Mouse (Mus musculus): ENCODE data around the gene Olfr462.

DNA sequence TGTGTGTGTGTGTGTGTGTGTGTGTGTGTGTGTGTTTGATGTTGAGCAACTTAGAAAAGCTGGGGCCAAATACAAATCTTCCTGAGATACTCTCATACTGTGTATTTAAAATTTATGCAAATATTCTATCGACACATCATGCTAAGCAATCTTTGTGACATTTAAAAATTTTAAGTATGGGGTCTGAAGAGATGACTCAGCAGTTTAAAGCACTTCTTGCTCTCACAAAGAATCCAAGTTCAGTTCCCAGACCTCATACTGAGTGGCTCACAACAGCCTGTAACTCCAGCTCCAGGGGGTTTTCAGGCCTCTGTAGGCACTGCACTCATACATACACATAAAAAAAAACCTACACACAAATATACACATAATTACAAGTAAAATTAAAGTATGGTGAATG lies 23.9 kb upstream of the Olfr462 start:
- TF ChIP-seq TAL1 (IDR thresholded peaks at IDR 0.05; ENCODE audit: low read length) (no peak), GATA1 (IDR thresholded peaks at IDR 0.05; ENCODE audit: low read length) (no peak)

Data from erythroblast, embryonic 14.5 days (primary cell).